Mouse (Mus musculus): ENCODE measurements around the gene Ap3b2. TPM values are rescaled to one million over a fixed set of nuclear protein-coding genes. Genes with fewer than 3 reads are reported as not detected.
A peak's percentile ranks its signal among the peaks of the same experiment; 100 is the strongest.

Gene Ap3b2
- total and polyA plus RNA-seq, 2 experiments from 2014 or later, result 107 to 180 TPM

DNA sequence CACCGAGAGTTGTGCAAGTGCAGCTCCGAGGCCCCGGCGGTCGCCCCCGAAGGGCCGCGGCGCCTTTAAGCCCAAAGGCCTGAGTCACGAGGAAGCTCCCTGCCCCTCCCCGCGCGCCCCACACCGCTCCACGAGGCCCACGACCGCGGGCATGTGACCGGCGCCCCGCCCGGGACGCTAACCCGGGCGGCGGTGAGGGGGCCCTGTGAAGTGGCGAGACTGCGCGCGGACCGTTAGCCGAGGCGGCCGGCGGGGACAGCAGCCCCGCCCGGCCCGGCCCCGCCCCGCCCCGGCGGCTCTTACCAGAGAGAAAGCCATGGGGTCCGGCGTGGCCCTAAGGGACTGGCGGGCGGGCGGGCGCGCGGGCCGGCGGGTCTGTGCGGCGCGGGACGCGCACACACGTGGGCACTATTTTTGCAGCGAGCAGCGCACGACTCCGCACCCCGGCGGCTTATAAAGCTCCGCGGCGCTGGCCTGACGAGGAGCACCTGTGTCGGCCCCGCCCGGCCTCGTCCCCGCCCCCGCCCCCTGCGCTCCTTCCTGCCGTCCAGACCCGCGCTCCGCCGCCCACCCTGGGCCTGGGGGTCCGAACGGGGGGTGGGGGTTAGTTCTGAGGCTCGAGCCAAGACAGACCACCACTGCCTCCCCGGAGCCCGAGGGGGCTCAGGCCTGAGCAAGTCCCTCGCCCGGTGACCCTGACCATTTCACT is 39.2 kb downstream of the Ap3b2 start:
- WGBS, result 4% methylated on average over 61 of the region's 87 CpGs
- Histone ChIP-seq H3K4me2 (ENCODE audit: low read depth) (peak overlapping the region; percentile 96), H3K9ac (peak overlapping the region; percentile 44), H3K27me3 (ENCODE audit: insufficient read depth, low read length) (peaks cover 56% of the 10 kb centered on the region), H3K4me3 (ENCODE audit: low read depth, low read length) (peak overlapping the region; percentile 57), H3K4me1 (ENCODE audit: insufficient read depth) (peaks cover 3% of the 10 kb centered on the region; the same call in 1 of the 2 replicates), H3K9me3 (ENCODE audit: low read length) (no peaks in the 10 kb centered on the region), H3K36me3 (ENCODE audit: insufficient read depth) (no peaks in the 10 kb centered on the region), H3K27ac (ENCODE audit: low read depth, low read length) (no peak overlapping the region)
- ATAC-seq (peak; percentile 63), DNase-seq (no peak)
- TF ChIP-seq CTCF (IDR thresholded peaks at IDR 0.05; ENCODE audit: low read depth), result no peak

DNA sequence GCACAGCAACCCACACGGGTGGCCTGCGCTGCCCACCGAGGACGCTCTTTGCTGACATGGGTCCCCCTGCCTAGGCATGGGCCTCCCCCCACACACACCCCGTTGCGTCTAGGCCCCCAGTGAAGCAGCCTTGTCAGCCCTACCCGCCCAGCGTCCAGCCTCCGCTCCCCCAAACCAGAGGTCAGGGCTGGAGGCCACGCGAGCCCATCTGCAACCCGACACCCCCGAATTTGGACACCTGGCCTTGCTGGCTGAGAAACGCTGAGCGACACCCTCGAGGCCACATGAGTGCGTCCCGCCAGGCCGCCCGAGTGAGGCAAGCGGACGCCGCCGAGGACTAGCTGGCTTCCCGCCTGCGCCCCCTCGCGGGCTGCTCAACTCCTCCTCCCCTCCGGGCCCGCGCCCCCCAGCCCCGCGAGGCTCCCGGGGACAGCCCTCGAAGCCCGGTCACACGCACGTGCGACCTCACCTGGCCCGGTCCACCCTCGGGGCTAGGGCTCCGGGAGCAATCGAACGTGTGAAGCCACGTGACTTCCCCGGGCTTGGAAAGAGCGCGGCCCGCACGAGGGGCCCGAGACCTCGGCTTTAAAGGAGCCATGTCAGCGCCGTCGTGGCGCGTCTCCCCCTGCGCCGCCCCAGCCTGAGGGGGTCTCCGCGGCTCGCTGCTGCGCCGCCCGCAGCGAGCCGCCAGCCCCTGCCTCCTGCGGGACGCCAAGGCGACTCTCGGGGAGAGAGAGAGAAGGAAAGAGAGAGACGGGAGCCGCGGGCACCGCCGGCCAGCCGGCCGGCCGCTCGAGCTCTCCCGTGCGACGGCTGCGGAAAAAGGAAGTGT is 40.1 kb downstream of the Ap3b2 start:
- peak overlapping the region; percentile 96 for H3K4me2 ChIP-seq (ENCODE audit: low read depth)
- TF ChIP-seq CTCF (IDR thresholded peaks at IDR 0.05; ENCODE audit: low read depth), result peak; percentile 49; the same call in 1 of the 2 replicates
- no peaks in the 10 kb centered on the region for H3K36me3 ChIP-seq (ENCODE audit: insufficient read depth)
- DNase-seq, result peak; percentile 46
- peaks cover 3% of the 10 kb centered on the region; the same call in 1 of the 2 replicates for H3K4me1 ChIP-seq (ENCODE audit: insufficient read depth)
- 6% methylated on average over 71 of the region's 84 CpGs for WGBS
- H3K27ac ChIP-seq (ENCODE audit: low read depth, low read length), result no peak overlapping the region
- H3K9me3 ChIP-seq (ENCODE audit: low read length), result no peaks in the 10 kb centered on the region
- peak overlapping the region; percentile 57 for H3K4me3 ChIP-seq (ENCODE audit: low read depth, low read length)
- H3K9ac ChIP-seq, result peak overlapping the region; percentile 44; the same call in 1 of the 2 replicates
- peaks cover 56% of the 10 kb centered on the region for H3K27me3 ChIP-seq (ENCODE audit: insufficient read depth, low read length)
- peak; percentile 21; the same call in 1 of the 2 replicates for ATAC-seq

DNA sequence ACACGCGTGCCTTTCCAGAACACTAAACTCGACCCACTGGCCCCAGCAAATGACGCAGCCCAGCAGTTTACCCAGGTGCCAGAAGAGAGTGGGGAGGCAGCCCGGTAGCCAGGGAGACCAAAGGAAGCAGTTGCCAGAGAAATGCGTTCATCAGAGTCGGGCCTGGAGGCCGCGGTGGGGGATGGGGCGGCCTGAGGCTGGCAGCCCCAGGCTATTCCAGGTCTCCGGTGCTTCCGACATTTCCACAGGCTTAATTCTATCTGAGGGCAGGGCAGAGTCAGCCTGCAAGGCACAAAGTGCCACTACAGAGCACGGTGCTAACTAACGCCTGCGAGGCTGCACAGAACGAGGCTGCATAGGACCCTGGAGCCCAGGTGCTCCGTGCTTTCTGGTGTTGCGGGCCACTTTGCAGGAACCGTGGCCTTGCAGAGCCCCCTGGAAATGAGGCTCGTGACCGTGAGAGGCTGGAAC is 40.7 kb downstream of the Ap3b2 start:
- no peak overlapping the region for H3K27ac ChIP-seq (ENCODE audit: low read depth, low read length)
- TF ChIP-seq CTCF (IDR thresholded peaks at IDR 0.05; ENCODE audit: low read depth), result no peak
- H3K27me3 ChIP-seq (ENCODE audit: insufficient read depth, low read length), result peaks cover 56% of the 10 kb centered on the region
- peak overlapping the region; percentile 96 for H3K4me2 ChIP-seq (ENCODE audit: low read depth)
- WGBS, result 6% methylated on average over 21 of the region's 21 CpGs
- no peak for DNase-seq
- H3K9ac ChIP-seq, result 0 out of 2 replicates have a peak overlapping the region, but pooled peaks have one; percentile 10
- peaks cover 3% of the 10 kb centered on the region; the same call in 1 of the 2 replicates for H3K4me1 ChIP-seq (ENCODE audit: insufficient read depth)
- no peaks in the 10 kb centered on the region for H3K9me3 ChIP-seq (ENCODE audit: low read length)
- peak overlapping the region; percentile 57 for H3K4me3 ChIP-seq (ENCODE audit: low read depth, low read length)
- H3K36me3 ChIP-seq (ENCODE audit: insufficient read depth), result no peaks in the 10 kb centered on the region
- ATAC-seq, result no peak

MicroRNA genes within 50 kb of the gene (microRNA counts, 519-probe panel; counts per million panel counts)
- microRNA mmu-miR-1839-3p (1,211 counts per million, percentile 8 among the panel's probes with 10 or more counts), microRNA mmu-miR-1839-5p (4,417 counts per million, percentile 56 among the panel's probes with 10 or more counts)

Other genes with a start within 250 kb of the Ap3b2 start
- gene Rps17, start 148.7 kb downstream of the Ap3b2 start, total RNA-seq (2014; rRNA removed), result 883 and 1,228 TPM in 2 replicates
- 706 and 832 TPM in 2 replicates for gene Rps17, start 148.7 kb downstream of the Ap3b2 start, polyA plus RNA-seq (2015; fragmentation: Nextera tagmentation; extraction: Ambion mirVana)
- gene Cpeb1, start 38.5 kb downstream of the Ap3b2 start, total RNA-seq (2014; rRNA removed), result 5.2 and 6.7 TPM in 2 replicates
- 2.2 and 5.1 TPM in 2 replicates for gene Cpeb1, start 38.5 kb downstream of the Ap3b2 start, polyA plus RNA-seq (2015; fragmentation: Nextera tagmentation; extraction: Ambion mirVana)
- not detected in 2 replicates for gene BC048679, start 4.4 kb upstream of the Ap3b2 start, total RNA-seq (2014; rRNA removed)
- not detected in 2 replicates for gene BC048679, start 4.4 kb upstream of the Ap3b2 start, polyA plus RNA-seq (2015; fragmentation: Nextera tagmentation; extraction: Ambion mirVana)
- 0.15 and 0.48 TPM in 2 replicates for gene Fsd2, start 73.0 kb upstream of the Ap3b2 start, total RNA-seq (2014; rRNA removed)
- gene Fsd2, start 73.0 kb upstream of the Ap3b2 start, polyA plus RNA-seq (2015; fragmentation: Nextera tagmentation; extraction: Ambion mirVana), result 0.16 and 0.31 TPM in 2 replicates
- gene Whamm, start 77.3 kb upstream of the Ap3b2 start, total RNA-seq (2014; rRNA removed), result 7.1 and 8.7 TPM in 2 replicates
- 4.2 and 5.4 TPM in 2 replicates for gene Whamm, start 77.3 kb upstream of the Ap3b2 start, polyA plus RNA-seq (2015; fragmentation: Nextera tagmentation; extraction: Ambion mirVana)
- 23.9 and 27.9 TPM in 2 replicates for gene Homer2, start 213.6 kb upstream of the Ap3b2 start, total RNA-seq (2014; rRNA removed)
- gene Homer2, start 213.6 kb upstream of the Ap3b2 start, polyA plus RNA-seq (2015; fragmentation: Nextera tagmentation; extraction: Ambion mirVana), result 23.5 and 28.8 TPM in 2 replicates

Measured in forebrain, postnatal 0 days (tissue).